Mouse (Mus musculus) limb, embryonic 14.5 days (tissue): ENCODE measurements around the gene Scaf8. TPM values are rescaled to one million over a fixed set of nuclear protein-coding genes. Genes with fewer than 3 reads are reported as not detected.

Experiments used
- ATAC-seq: fragments of 200-750 bp; cut with Nextera tagmentation; 2 replicates; pipeline ENCODE4 v1.8.0; 2017; ENCODE audit warnings: low read depth, moderate number of reproducible peaks, moderate TSS enrichment; ENCODE audit not compliant: low FRiP score
- DNase-seq: peaks from one replicate; pipeline ENCODE4 v3.0.0-alpha.2; 2015; ENCODE audit warnings: low spot score
- H3K27ac ChIP-seq: fragments of 300-500 bp; sonication (generic); replicated peaks from 2 replicates; pipeline ENCODE4 v1.5.1; 2014; ENCODE audit warnings: low read depth, mild to moderate bottlenecking, low read length, moderate library complexity, mixed read lengths
- H3K27me3 ChIP-seq: fragments of 300-500 bp; sonication (generic); 2 replicates; pipeline ENCODE4 v1.6.1; 2014; ENCODE audit warnings: low read length, mixed read lengths; ENCODE audit not compliant: control insufficient read depth, insufficient read depth
- H3K36me3 ChIP-seq: fragments of 300-500 bp; sonication (generic); 2 replicates; pipeline ENCODE4 v1.6.1; 2014; ENCODE audit warnings: mild to moderate bottlenecking, low read length, moderate library complexity, mixed read lengths; ENCODE audit not compliant: control insufficient read depth, insufficient read depth
- H3K4me1 ChIP-seq: fragments of 300-500 bp; sonication (generic); 2 replicates; pipeline ENCODE4 v1.6.1; 2014; ENCODE audit warnings: antibody characterized with exemption, low read length, mixed read lengths; ENCODE audit not compliant: control insufficient read depth, insufficient read depth
- H3K4me2 ChIP-seq: fragments of 300-500 bp; sonication (generic); replicated peaks from 2 replicates; pipeline ENCODE4 v1.6.1; 2014; ENCODE audit warnings: low read depth, mild to moderate bottlenecking, low read length, moderate library complexity; ENCODE audit not compliant: severe bottlenecking
- H3K4me3 ChIP-seq: fragments of 300-500 bp; sonication (generic); replicated peaks from 2 replicates; pipeline ENCODE4 v1.5.1; 2014; ENCODE audit warnings: low read length
- H3K9ac ChIP-seq: fragments of 300-500 bp; sonication (generic); 2 replicates; pipeline ENCODE4 v1.6.1; 2014; ENCODE audit warnings: mild to moderate bottlenecking, low read depth, low read length, moderate library complexity; ENCODE audit not compliant: severe bottlenecking
- H3K9me3 ChIP-seq: fragments of 300-500 bp; sonication (generic); 2 replicates; pipeline ENCODE4 v1.6.1; 2016; ENCODE audit warnings: low read length; ENCODE audit not compliant: control insufficient read depth
- POLR2A ChIP-seq: fragments of 200-500 bp; IDR thresholded peaks from 2 replicates; pipeline ENCODE4 v1.8.0; 2012; ENCODE audit warnings: inconsistent platforms, mild to moderate bottlenecking, moderate library complexity, borderline replicate concordance; ENCODE audit not compliant: insufficient read depth, insufficient read length; ENCODE audit errors: extremely low read depth
- WGBS: fragments of 180-500 bp; shearing (Covaris S2); extraction: QIAGEN DNeasy Blood & Tissue Kit; methylation state at CpG from one replicate; pipeline ENCODE4 v1.1.7; 2014; 5-methylcytosine and 5-hydroxymethylcytosine counted together
- polyA plus RNA-seq, 2 experiments: library from polyadenylated mRNA; depleted of rRNA in 1 of 2; stranded (reverse) in 1 of 2; unstranded in 1 of 2; fragments of >200 nt; fragmentation: Nextera tagmentation in 1 of 2; extraction: Ambion mirVana in 1 of 2; gene quantifications; 2 replicates each; pipeline versions ENCODE4 v1.2.1 to v1.2.3; 2012 to 2014

The Scaf8 gene
- polyA plus RNA-seq, 2 experiments: 23.6 to 40.5 TPM

DNA sequence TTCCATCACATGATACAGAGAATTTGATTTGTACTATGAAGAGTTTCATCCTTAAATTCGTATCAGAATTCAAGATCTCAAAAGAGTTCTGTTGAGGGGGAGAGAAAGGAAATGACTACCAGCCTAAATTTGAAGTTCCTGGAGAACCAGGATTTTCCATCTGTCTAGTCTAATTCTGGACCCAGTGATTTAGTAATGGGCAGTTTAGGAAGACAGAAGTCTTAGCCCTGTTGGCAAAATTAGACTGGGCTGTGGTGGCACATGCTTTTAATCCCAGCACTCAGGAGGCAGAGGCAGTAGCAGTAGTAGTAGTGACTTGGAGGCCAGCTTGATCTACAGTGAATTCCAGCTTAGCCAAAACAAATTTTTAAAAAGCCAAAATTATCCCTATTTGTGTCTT, 93.7 kb downstream of the Scaf8 start:
- Histone ChIP-seq H3K36me3 (peaks cover 24% of the 10 kb centered on the region), H3K4me3 (no peak overlapping the region), H3K4me1 (no peaks in the 10 kb centered on the region), H3K9me3 (no peaks in the 10 kb centered on the region), H3K27me3 (no peaks in the 10 kb centered on the region), H3K4me2 (no peak overlapping the region), H3K27ac (no peak overlapping the region), H3K9ac (no peak overlapping the region)
- WGBS: 81% methylated on average over 1 of the region's 1 CpGs
- DNase-seq (no peak), ATAC-seq (no peak)
- no peak for TF ChIP-seq POLR2A

DNA sequence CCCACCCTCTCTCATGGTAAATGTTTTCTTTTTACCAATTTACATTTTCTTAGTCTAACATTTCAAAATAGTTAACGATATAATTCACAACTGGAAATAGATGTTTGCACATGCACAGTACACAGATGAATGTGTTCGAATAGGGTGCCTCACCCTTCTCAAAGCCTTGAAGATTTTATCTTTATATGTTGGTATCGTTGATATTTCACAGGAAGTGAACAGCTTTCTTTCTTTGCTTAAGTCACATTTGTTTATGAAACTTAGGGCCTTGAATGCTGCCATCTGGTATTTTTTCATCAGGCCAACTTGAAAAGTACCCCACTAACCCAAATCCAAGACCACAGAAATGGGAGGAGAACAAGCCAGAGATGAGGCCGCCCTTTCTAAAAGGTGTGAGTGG, 94.8 kb downstream of the Scaf8 start:
- H3K9ac ChIP-seq: no peak overlapping the region
- H3K9me3 ChIP-seq: no peaks in the 10 kb centered on the region
- 75% methylated on average over 4 of the region's 4 CpGs for WGBS
- no peak overlapping the region for H3K4me2 ChIP-seq
- no peaks in the 10 kb centered on the region for H3K4me1 ChIP-seq
- no peak for ATAC-seq
- H3K36me3 ChIP-seq: peaks cover 27% of the 10 kb centered on the region
- H3K27me3 ChIP-seq: no peaks in the 10 kb centered on the region
- no peak for DNase-seq
- H3K4me3 ChIP-seq: no peak overlapping the region
- no peak overlapping the region for H3K27ac ChIP-seq
- TF ChIP-seq POLR2A: no peak

DNA sequence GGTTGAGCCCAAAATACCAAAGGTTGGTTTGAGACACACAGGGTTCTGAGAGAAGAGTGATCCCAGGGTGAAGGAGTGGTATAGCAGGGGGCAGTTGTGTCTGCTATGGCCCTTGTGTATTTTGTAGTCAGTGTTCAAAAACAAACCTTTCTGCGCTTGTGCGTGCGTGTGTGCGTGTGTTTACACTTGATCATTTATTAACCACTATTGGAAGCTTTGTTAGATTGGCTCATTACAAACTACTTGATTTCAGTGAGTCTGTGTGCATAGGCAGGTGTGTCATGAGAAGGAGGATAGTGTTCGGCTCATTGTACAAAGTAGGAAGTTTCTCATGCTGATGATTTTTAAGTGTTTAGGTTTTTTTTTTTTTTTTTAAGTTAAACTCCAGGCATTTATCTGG, 95.4 kb downstream of the Scaf8 start:
- DNase-seq (no peak), ATAC-seq (no peak)
- Histone ChIP-seq H3K9ac (no peak overlapping the region), H3K27ac (no peak overlapping the region), H3K9me3 (no peaks in the 10 kb centered on the region), H3K4me3 (no peak overlapping the region), H3K27me3 (no peaks in the 10 kb centered on the region), H3K36me3 (peaks cover 30% of the 10 kb centered on the region), H3K4me1 (no peaks in the 10 kb centered on the region), H3K4me2 (no peak overlapping the region)
- 94% methylated on average over 5 of the region's 5 CpGs for WGBS
- TF ChIP-seq POLR2A: no peak

DNA sequence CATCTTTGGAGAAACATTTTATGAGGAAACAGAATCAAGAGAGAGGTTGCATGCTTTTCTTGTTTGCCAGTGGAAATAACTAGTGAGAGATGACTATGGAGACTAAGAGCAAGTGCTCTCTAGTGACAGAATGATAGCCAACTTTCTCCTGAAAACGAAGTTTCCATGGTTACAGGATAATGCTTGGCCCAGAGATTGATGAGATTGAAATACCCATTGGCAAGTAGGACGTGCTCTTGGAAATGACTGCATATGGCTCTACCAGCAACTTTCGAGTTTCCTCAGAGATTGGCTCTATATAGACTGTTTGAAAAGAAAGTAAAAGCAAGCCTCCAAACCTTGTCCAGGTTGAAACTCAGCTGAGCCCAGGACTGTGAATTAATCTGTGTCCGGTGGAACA, 97.3 kb downstream of the Scaf8 start:
- 91% methylated on average over 4 of the region's 4 CpGs for WGBS
- H3K9me3 ChIP-seq: no peaks in the 10 kb centered on the region
- H3K36me3 ChIP-seq: peaks cover 42% of the 10 kb centered on the region
- ATAC-seq: no peak
- no peak overlapping the region for H3K9ac ChIP-seq
- no peak overlapping the region for H3K4me2 ChIP-seq
- no peaks in the 10 kb centered on the region for H3K27me3 ChIP-seq
- no peak for TF ChIP-seq POLR2A
- no peak for DNase-seq
- H3K4me1 ChIP-seq: no peaks in the 10 kb centered on the region
- H3K27ac ChIP-seq: no peak overlapping the region
- H3K4me3 ChIP-seq: no peak overlapping the region

DNA sequence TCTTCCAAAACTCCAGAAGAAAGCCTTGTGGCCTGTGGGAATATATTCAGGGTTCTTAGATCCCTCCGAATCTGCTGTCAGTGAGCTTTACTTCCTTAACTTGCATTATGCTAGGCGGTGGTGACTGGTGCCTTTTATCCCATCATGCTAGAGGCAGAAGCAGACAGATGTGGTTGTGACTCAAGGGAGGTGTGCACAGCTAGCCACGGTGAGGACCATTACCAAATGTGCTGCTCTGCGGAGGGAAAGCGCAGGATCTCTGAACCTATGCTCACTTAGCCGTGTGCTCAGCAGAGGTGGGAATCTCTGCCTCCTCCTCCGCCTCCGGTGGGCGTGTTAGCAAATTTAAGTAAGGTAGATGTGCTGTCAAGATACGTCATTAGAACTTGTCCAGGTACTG, 98.1 kb downstream of the Scaf8 start:
- Histone ChIP-seq H3K9me3 (no peaks in the 10 kb centered on the region), H3K4me2 (no peak overlapping the region), H3K27ac (no peak overlapping the region), H3K36me3 (peaks cover 42% of the 10 kb centered on the region), H3K4me3 (no peak overlapping the region), H3K4me1 (no peaks in the 10 kb centered on the region), H3K9ac (no peak overlapping the region), H3K27me3 (no peaks in the 10 kb centered on the region)
- TF ChIP-seq POLR2A: no peak
- WGBS: 88% methylated on average over 10 of the region's 10 CpGs
- DNase-seq (no peak), ATAC-seq (no peak)

DNA sequence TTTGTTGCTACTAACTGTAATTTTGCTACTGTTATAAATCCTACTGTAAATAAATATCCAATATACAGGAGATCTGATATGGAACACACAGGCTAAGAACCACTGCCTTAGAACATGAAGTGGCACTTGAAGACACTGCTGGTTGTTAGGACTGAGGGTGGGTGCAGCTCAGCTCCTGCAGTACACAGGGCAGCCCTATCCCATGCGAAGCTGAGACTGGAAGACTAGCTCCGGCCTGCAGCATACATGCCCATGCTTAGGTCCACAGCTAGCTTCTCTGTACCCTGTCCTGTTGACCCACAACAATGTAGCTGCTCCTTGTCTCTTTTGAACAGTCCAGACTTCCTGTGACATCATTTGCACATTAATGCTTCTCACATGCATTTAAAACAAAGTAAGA, 100.1 kb downstream of the Scaf8 start:
- WGBS: 90% methylated on average over 2 of the region's 2 CpGs
- Histone ChIP-seq H3K4me1 (no peaks in the 10 kb centered on the region), H3K4me2 (no peak overlapping the region), H3K9ac (no peak overlapping the region), H3K27ac (no peak overlapping the region), H3K9me3 (no peaks in the 10 kb centered on the region), H3K4me3 (no peak overlapping the region), H3K36me3 (peaks cover 39% of the 10 kb centered on the region), H3K27me3 (no peaks in the 10 kb centered on the region)
- ATAC-seq (no peak), DNase-seq (no peak)
- no peak for TF ChIP-seq POLR2A
